Mouse (Mus musculus) heart, embryonic 12.5 days (tissue): Measurements from ENCODE around the gene Proser1. TPM values are rescaled to one million over a fixed set of nuclear protein-coding genes. Genes with fewer than 3 reads are reported as not detected.
A peak's percentile ranks its signal among the peaks of the same experiment; 100 is the strongest.

Experiments
- ATAC-seq: fragments of 200-750 bp; cut with Nextera tagmentation; 2 replicates; pipeline ENCODE4 v1.8.0; 2017; ENCODE audit warnings: moderate TSS enrichment, moderate library complexity; ENCODE audit not compliant: insufficient number of reproducible peaks, low FRiP score
- H3K27ac ChIP-seq: fragments of 300-500 bp; sonication (generic); 2 replicates; pipeline ENCODE4 v1.5.1; 2016; ENCODE audit warnings: mild to moderate bottlenecking, moderate library complexity; ENCODE audit not compliant: poor library complexity, severe bottlenecking
- H3K27me3 ChIP-seq: fragments of 300-500 bp; sonication (generic); replicated peaks from 2 replicates; pipeline ENCODE4 v1.6.1; 2016; ENCODE audit warnings: mild to moderate bottlenecking, moderate library complexity
- H3K36me3 ChIP-seq: fragments of 300-500 bp; sonication (generic); 2 replicates; pipeline ENCODE4 v1.6.1; 2016; ENCODE audit warnings: mild to moderate bottlenecking, moderate library complexity
- H3K4me1 ChIP-seq: fragments of 300-500 bp; sonication (generic); replicated peaks from 2 replicates; pipeline ENCODE4 v1.6.1; 2016; ENCODE audit warnings: mild to moderate bottlenecking
- H3K4me2 ChIP-seq: fragments of 300-500 bp; sonication (generic); 2 replicates; pipeline ENCODE4 v1.6.1; 2016; ENCODE audit warnings: mild to moderate bottlenecking, moderate library complexity
- H3K4me3 ChIP-seq: fragments of 300-500 bp; sonication (generic); 2 replicates; pipeline ENCODE4 v1.5.1; 2016; ENCODE audit warnings: mild to moderate bottlenecking
- H3K9ac ChIP-seq: fragments of 300-500 bp; sonication (generic); 2 replicates; pipeline ENCODE4 v1.6.1; 2016; ENCODE audit warnings: mild to moderate bottlenecking, moderate library complexity
- H3K9me3 ChIP-seq: fragments of 300-500 bp; sonication (generic); replicated peaks from 2 replicates; pipeline ENCODE4 v1.6.1; 2016; ENCODE audit warnings: mild to moderate bottlenecking, moderate library complexity
- WGBS: fragments of 180-500 bp; shearing (Covaris S2); methylation state at CpG from one replicate; pipeline ENCODE4 v1.1.7; 2016; 5-methylcytosine and 5-hydroxymethylcytosine counted together
- polyA plus RNA-seq: library from polyadenylated mRNA; unstranded; fragments of >200 nt; fragmentation: Nextera tagmentation; extraction: Ambion mirVana; gene quantifications from 2 replicates; pipeline ENCODE4 v1.2.1, GENCODE M21; 2016

Gene Proser1
- polyA plus RNA-seq, 1 experiment from 2014 or later = 15.3 TPM

DNA sequence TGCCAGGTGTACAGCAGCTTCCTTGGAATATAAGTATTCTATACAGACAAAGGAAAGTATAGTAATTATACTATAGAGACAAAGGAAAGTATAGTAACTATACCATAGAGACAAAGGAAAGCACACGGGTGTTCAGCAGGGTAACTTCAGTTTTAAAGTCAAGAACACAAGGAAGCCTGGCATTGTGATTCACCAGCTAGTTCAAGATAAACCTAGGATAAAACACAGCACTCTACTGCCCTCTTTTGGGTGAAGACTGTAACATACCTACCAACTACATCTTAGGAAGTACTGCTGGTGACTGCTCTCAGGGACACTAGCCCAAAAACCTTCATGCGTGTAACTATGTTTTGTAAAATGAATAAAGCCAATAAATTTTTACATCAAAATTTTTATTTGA lies 15.3 kb upstream of the Proser1 start:
- WGBS = 21% methylated on average over 2 of the region's 2 CpGs
- ATAC-seq = 0 out of 2 replicates have a peak, but pooled peaks have one; percentile 44
- Histone ChIP-seq H3K36me3 (peaks cover 42% of the 10 kb centered on the region), H3K9ac (no peak overlapping the region), H3K27ac (no peak overlapping the region), H3K27me3 (no peaks in the 10 kb centered on the region), H3K4me1 (no peaks in the 10 kb centered on the region; the same call in none of the 2 replicates), H3K9me3 (no peaks in the 10 kb centered on the region), H3K4me2 (no peak overlapping the region), H3K4me3 (no peak overlapping the region)

DNA sequence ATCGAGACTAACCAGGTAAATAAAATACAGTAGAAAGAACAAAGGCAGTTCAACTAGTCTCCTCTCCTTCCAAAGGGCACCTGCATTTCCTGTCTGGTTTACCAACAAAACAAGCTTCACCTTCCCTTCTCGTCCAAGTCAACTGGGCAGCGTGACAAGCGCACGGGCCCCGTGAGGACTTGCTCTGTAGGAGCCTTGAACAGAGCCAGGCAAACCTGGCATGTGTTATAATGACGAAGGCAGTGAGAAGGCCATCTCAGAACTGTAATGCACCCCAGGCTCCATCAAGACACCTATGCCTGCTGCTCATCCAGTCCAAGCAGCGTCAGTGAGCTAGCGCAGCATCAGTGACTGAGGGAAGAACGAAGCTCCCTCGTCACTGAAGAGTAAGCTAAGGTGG lies 12.8 kb upstream of the Proser1 start:
- H3K9me3 ChIP-seq = no peaks in the 10 kb centered on the region
- no peak overlapping the region for H3K4me3 ChIP-seq
- H3K4me2 ChIP-seq = no peak overlapping the region
- no peak for ATAC-seq
- no peaks in the 10 kb centered on the region for H3K27me3 ChIP-seq
- no peaks in the 10 kb centered on the region; the same call in none of the 2 replicates for H3K4me1 ChIP-seq
- H3K9ac ChIP-seq = no peak overlapping the region
- H3K27ac ChIP-seq = no peak overlapping the region
- 92% methylated on average over 11 of the region's 11 CpGs for WGBS
- peaks cover 65% of the 10 kb centered on the region for H3K36me3 ChIP-seq

DNA sequence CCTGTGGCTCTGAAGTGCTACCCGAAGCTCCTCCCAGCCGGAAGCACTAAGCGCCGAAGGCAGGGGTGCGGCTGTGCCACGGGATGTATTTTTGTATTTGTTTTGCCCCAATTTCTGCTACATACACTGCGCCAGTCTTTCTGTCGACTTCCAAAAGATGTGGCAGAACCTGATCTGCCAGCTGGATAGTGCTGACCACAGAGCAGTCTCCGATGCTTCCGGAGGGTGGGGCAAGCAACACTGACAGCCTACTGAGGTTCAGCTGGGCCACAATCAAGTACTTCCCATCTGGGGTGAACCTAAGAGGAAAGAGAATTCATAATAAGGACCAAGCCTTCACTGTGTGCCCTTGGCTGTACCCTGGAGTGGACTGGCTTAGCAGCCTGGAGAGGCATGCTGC lies 11.1 kb upstream of the Proser1 start:
- WGBS = 92% methylated on average over 10 of the region's 10 CpGs
- H3K9me3 ChIP-seq = no peaks in the 10 kb centered on the region
- H3K27me3 ChIP-seq = no peaks in the 10 kb centered on the region
- H3K4me3 ChIP-seq = no peak overlapping the region
- H3K4me1 ChIP-seq = no peaks in the 10 kb centered on the region; the same call in none of the 2 replicates
- no peak overlapping the region for H3K9ac ChIP-seq
- no peak overlapping the region for H3K4me2 ChIP-seq
- peaks cover 81% of the 10 kb centered on the region for H3K36me3 ChIP-seq
- no peak for ATAC-seq
- no peak overlapping the region for H3K27ac ChIP-seq

DNA sequence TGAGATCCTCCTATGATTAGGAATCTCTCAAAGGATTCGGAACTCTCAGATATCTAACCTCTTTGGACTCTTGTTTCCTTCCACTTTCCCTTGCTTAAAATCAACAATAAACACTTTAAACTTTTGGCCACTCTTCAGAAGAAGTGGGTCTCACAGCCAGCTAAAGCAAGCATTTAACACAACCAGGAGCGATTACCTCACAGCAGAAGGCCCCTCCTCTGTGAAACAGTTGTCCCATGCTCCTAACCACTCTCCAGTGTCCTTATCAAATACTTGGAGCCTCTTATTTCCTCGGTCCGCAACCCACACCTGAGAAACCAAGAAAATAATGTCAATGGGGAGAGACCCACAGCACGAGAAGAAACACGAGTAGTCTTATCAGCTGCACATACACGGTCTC lies 10.1 kb upstream of the Proser1 start:
- Histone ChIP-seq H3K4me1 (no peaks in the 10 kb centered on the region; the same call in 1 of the 2 replicates), H3K4me2 (no peak overlapping the region), H3K27ac (no peak overlapping the region), H3K4me3 (no peak overlapping the region), H3K27me3 (no peaks in the 10 kb centered on the region), H3K9me3 (no peaks in the 10 kb centered on the region), H3K36me3 (peaks cover 90% of the 10 kb centered on the region), H3K9ac (no peak overlapping the region)
- 83% methylated on average over 7 of the region's 7 CpGs for WGBS
- no peak for ATAC-seq

DNA sequence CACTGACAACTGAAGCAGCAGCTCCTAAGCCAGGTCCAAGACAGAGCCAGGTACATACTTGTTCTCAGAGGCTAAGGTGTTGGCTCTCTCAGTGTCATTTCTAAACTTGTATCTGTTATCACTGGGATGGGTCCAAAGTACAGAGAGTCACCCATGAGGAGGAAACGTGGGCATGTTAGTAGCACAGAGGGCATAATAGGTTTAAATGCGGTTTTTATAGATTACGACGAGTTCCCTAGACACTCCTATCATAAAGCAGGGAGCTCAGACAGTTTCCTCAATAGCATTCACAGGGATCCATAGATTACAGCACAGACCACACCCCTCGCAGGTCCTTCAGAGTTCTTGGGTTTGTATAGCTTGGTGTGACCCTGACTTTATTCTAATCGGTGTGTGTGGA lies 9.5 kb upstream of the Proser1 start:
- Histone ChIP-seq H3K27me3 (no peaks in the 10 kb centered on the region), H3K36me3 (peaks cover 92% of the 10 kb centered on the region), H3K9ac (no peak overlapping the region), H3K4me2 (no peak overlapping the region), H3K4me1 (no peaks in the 10 kb centered on the region; the same call in 1 of the 2 replicates), H3K4me3 (no peak overlapping the region), H3K27ac (no peak overlapping the region), H3K9me3 (no peaks in the 10 kb centered on the region)
- no peak for ATAC-seq
- WGBS = 93% methylated on average over 6 of the region's 6 CpGs

DNA sequence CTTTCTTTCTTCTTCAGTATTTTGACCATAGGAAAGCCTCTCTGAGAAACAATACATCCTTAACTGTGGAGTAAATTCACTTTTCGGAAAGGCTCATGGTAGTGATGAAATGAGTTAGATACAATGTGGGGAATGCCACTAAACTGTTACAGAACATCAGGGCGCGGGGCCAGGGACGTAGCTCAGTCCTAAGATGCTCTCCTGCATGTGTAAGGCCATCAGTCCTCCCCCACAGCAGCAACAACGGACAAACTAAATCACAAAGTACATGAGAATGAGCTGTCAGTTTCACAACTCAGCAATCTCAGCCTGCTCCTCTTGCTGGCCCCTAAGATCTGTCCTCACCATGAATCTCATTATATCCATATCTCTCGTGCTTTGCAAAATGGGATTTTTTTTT lies 8.9 kb upstream of the Proser1 start:
- Histone ChIP-seq H3K4me2 (no peak overlapping the region), H3K27ac (no peak overlapping the region), H3K27me3 (no peaks in the 10 kb centered on the region), H3K9ac (no peak overlapping the region), H3K9me3 (no peaks in the 10 kb centered on the region), H3K4me1 (no peaks in the 10 kb centered on the region; the same call in 1 of the 2 replicates), H3K36me3 (peaks cover 93% of the 10 kb centered on the region), H3K4me3 (no peak overlapping the region)
- WGBS = 87% methylated on average over 6 of the region's 6 CpGs
- no peak for ATAC-seq

DNA sequence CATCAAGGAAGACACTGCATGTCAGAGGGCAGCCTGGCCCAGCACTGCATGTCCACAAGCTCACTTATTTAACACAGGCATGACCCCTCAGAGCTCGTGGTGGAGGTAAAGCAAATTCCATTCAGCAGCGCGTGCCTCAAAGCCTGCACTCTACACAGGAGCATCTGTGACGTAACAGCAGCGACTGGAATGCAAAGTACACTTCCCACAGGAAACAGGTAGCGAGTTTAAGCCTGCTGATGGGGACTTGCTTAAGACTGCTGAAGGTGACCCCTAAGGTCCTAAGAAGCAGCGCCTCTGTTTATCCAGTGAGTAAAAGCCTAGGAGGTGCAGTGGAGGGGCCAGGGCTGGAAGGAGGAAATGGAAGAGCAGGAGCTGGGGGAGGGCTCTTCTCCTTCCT lies 8.5 kb upstream of the Proser1 start:
- no peaks in the 10 kb centered on the region for H3K27me3 ChIP-seq
- no peak for ATAC-seq
- WGBS = 70% methylated on average over 7 of the region's 7 CpGs
- peaks cover 95% of the 10 kb centered on the region for H3K36me3 ChIP-seq
- H3K9me3 ChIP-seq = no peaks in the 10 kb centered on the region
- no peak overlapping the region for H3K27ac ChIP-seq
- H3K4me1 ChIP-seq = no peaks in the 10 kb centered on the region; the same call in 1 of the 2 replicates
- H3K4me3 ChIP-seq = no peak overlapping the region
- no peak overlapping the region for H3K9ac ChIP-seq
- H3K4me2 ChIP-seq = no peak overlapping the region

DNA sequence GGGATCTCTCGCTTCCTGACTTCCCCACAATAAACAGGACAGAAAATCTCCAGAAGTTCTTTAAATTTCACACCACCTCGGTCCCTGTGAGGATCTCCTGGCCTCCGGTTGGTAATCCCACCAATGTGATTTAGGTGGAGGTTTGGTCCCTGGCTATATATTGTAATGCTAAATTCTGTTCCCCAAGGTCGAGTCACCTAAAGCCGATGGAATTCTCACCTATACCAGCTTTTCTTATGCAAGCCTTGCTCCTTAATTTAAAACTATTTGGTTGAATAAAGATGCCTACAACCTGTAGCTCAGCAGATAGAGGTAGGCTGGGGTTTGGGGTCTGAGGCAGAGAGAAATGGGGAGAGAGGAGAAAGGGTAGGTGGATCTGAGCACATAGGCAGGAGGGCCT lies 5.7 kb upstream of the Proser1 start:
- Histone ChIP-seq H3K9ac (no peak overlapping the region), H3K4me2 (no peak overlapping the region), H3K4me1 (peaks cover 15% of the 10 kb centered on the region), H3K27me3 (no peaks in the 10 kb centered on the region), H3K27ac (no peak overlapping the region), H3K9me3 (no peaks in the 10 kb centered on the region), H3K4me3 (no peak overlapping the region), H3K36me3 (peaks cover 70% of the 10 kb centered on the region)
- 71% methylated on average over 5 of the region's 5 CpGs for WGBS
- ATAC-seq = no peak

DNA sequence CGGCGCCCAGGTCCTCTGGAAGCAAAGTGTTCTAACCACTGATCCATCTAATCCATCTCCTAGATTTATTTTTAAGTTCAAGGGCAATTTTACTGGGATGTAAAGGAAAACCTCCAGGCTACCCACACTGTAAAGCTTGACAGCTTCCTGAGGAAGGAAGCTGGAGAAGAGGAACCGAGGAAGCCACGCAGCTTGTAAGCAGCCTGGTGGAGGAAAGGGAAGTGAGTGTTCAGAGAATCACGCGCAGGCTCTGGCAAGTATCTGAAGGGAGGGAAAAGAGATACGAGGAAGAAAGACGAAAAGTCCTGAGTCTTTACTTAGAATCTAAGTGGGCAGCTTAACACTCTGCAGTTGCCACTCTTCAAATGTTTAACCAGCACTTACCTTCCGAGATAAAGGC lies 3.4 kb upstream of the Proser1 start:
- WGBS = 60% methylated on average over 9 of the region's 9 CpGs
- ATAC-seq = no peak
- no peaks in the 10 kb centered on the region for H3K9me3 ChIP-seq
- H3K4me1 ChIP-seq = peaks cover 19% of the 10 kb centered on the region
- no peak overlapping the region for H3K9ac ChIP-seq
- H3K4me2 ChIP-seq = no peak overlapping the region
- H3K27ac ChIP-seq = no peak overlapping the region; the same call in 1 of the 2 replicates
- H3K4me3 ChIP-seq = no peak overlapping the region
- peaks cover 47% of the 10 kb centered on the region for H3K36me3 ChIP-seq
- no peaks in the 10 kb centered on the region for H3K27me3 ChIP-seq

DNA sequence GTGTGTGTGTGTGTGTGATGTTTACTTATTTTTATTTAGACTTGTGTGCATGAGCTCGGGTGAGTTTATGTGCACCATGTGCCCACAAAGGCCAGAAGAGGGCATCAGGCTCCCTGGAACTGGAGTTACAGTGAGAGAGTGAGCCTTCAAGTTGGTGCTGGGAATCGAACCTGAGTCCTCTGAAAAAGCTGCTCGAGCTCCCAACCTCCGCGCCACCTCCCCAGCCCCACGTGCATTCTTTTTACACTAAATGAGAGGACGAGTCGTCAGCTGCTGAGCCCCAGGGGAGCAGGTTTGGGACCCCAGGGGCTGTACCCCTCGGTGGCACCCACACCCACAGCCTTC lies 793 bp upstream of the Proser1 start:
- peak overlapping the region; percentile 92 for H3K9ac ChIP-seq
- peak overlapping the region; percentile 92 for H3K4me3 ChIP-seq
- H3K9me3 ChIP-seq = no peaks in the 10 kb centered on the region
- 4% methylated on average over 9 of the region's 9 CpGs for WGBS
- H3K27me3 ChIP-seq = no peaks in the 10 kb centered on the region
- peaks cover 37% of the 10 kb centered on the region for H3K4me1 ChIP-seq
- H3K4me2 ChIP-seq = peak overlapping the region; percentile 88
- H3K36me3 ChIP-seq = peaks cover 22% of the 10 kb centered on the region
- no peak for ATAC-seq
- peak overlapping the region; percentile 74 for H3K27ac ChIP-seq

DNA sequence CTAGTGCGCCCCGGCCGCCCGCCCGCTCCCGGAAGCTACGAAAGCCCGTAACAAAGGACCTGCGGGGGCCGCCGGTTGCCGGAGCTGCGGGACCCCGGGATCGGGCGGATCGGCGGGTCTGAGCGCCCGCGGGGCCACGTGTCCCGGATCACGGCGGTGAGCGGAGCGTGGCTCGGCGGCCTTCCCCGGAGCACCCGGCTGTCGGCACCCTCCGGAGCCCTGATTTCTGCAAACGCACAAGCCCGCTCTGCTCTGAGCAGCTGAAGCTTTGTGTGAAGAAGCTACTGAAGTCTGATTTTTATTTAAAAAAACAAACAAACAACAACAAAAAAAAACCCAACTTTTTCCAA lies 274 bp downstream of the Proser1 start:
- no peaks in the 10 kb centered on the region for H3K9me3 ChIP-seq
- peak overlapping the region; percentile 88 for H3K4me2 ChIP-seq
- no peaks in the 10 kb centered on the region for H3K27me3 ChIP-seq
- peak overlapping the region; percentile 92 for H3K9ac ChIP-seq
- H3K36me3 ChIP-seq = peaks cover 18% of the 10 kb centered on the region
- H3K4me3 ChIP-seq = peak overlapping the region; percentile 92
- H3K4me1 ChIP-seq = peaks cover 41% of the 10 kb centered on the region
- no peak for ATAC-seq
- WGBS = 0% methylated on average over 35 of the region's 35 CpGs
- peak overlapping the region; percentile 74 for H3K27ac ChIP-seq

DNA sequence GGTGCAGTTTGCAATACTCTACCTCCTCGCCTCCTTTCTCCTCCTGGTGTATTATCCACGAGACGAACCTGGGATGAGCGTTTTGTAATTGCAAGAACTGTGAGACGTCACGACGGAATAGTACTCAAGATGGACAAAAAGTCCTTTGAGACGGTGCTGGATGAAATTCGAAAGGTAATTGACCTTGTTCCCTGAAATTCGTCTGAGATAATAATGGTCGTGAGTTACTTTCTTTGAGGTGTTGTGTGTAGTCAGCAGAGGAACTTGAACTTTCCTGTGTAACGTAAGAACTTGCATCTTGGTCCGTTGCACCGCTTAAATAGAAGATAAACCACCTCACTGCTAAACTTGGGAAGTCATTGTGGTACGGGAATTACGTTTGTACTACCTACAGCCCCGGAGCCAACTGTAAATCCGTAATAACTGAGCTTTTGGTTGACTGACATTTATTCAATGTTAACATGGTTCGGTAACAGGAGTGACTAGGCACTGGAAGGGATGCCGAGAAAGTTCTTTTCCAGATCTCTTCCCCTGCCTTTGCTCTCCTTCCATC lies 756 bp downstream of the Proser1 start:
- peak overlapping the region; percentile 92 for H3K9ac ChIP-seq
- peak overlapping the region; percentile 74; the same call in 1 of the 2 replicates for H3K27ac ChIP-seq
- WGBS = 0% methylated on average over 20 of the region's 20 CpGs
- H3K36me3 ChIP-seq = peaks cover 20% of the 10 kb centered on the region
- H3K9me3 ChIP-seq = no peaks in the 10 kb centered on the region
- no peak for ATAC-seq
- peak overlapping the region; percentile 92 for H3K4me3 ChIP-seq
- H3K4me1 ChIP-seq = peaks cover 41% of the 10 kb centered on the region
- H3K27me3 ChIP-seq = no peaks in the 10 kb centered on the region
- peak overlapping the region; percentile 88 for H3K4me2 ChIP-seq
